Mouse (Mus musculus) right cerebral cortex, adult 18-20 months (tissue): Measurements from ENCODE around the gene Tkt.

Source experiments
- DNase-seq: peaks from one replicate; pipeline ENCODE4 v3.0.0; 2022; ENCODE audit warnings: mixed read lengths

Gene Tkt

DNA sequence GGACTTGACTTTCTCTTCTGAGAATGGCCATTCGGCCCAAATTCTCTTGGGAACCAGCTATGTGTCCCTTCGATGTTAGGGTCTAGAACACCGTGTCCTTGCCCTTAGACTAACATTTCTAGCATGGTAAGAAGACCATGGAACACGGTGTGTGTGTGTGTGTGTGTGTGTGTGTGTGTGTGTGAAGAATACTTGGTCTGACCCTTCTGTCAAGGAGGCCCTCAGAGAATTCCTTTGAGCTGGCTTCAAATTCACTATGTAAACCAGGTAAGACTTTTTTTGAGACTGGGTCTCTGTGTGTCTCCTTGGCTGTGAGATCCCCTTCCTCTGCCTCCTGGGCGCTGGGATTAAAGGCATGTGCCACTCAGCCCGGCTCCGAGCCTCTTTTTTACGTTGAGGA is 74.4 kb downstream of the Tkt start:
- no peak for DNase-seq
